Mouse (Mus musculus): ENCODE measurements around the gene 5530401A14Rik. TPM values are rescaled to one million over a fixed set of nuclear protein-coding genes. Genes with fewer than 3 reads are reported as not detected.

5530401A14Rik gene
- polyA plus RNA-seq, 1 experiment from 2014 or later = not detected

DNA sequence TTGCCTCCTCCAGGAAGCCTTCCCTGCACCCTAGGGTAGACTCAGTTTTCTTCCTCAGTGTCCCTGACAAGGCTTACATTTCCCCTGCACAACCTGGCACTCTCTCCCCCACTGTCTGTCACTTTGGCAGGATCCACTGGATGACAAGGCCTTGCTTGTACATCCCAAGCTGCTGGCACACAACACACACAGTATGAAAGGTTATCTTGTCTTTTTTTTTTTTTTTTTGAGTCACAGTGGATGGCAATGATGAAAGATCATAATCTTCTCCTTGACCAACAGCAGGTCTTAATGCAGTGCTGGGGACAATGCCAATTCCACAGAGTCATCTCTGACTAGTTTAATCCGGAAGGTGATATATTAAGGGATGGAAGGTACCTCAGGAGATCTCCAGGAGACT is 77.0 kb downstream of the 5530401A14Rik start:
- H3K9me3 ChIP-seq = no peaks in the 10 kb centered on the region
- no peak overlapping the region for H3K4me2 ChIP-seq
- 74% methylated on average over 1 of the region's 1 CpGs for WGBS
- H3K4me3 ChIP-seq (replicated peaks) = no peak overlapping the region
- H3K4me1 ChIP-seq (replicated peaks) = no peaks in the 10 kb centered on the region
- ATAC-seq (ENCODE audit: insufficient number of reproducible peaks, insufficient read depth, low FRiP score, low TSS enrichment, low read depth) = no peak
- H3K27ac ChIP-seq = no peak overlapping the region
- no peak overlapping the region for H3K9ac ChIP-seq (replicated peaks)
- H3K27me3 ChIP-seq = no peaks in the 10 kb centered on the region
- H3K36me3 ChIP-seq = no peaks in the 10 kb centered on the region

DNA sequence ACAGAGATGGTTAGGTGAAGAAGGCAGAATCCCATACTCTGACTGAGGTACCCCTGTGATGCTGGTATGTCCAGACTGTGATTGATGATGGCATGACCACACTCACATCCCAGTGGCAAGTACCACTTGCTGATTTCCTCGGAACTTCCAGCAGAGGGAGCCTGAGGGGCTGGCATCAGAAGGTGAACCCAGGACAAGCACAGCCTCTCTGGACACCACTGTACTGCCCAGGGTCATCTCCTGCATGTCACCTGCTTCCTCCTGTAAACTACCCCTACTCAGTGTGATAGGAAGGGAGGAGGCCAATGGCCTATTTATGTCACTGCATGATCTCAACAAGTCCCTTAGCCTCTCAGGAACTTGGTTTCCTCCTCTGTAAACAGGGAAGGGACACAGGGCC is 80.5 kb downstream of the 5530401A14Rik start:
- no peak overlapping the region for H3K4me2 ChIP-seq
- H3K27ac ChIP-seq = no peak overlapping the region
- no peaks in the 10 kb centered on the region for H3K27me3 ChIP-seq
- H3K36me3 ChIP-seq = no peaks in the 10 kb centered on the region
- H3K4me1 ChIP-seq (replicated peaks) = no peaks in the 10 kb centered on the region
- H3K9me3 ChIP-seq = no peaks in the 10 kb centered on the region
- H3K9ac ChIP-seq (replicated peaks) = no peak overlapping the region
- ATAC-seq (ENCODE audit: insufficient number of reproducible peaks, insufficient read depth, low FRiP score, low TSS enrichment, low read depth) = no peak
- H3K4me3 ChIP-seq (replicated peaks) = no peak overlapping the region
- 29% methylated on average over 1 of the region's 1 CpGs for WGBS

DNA sequence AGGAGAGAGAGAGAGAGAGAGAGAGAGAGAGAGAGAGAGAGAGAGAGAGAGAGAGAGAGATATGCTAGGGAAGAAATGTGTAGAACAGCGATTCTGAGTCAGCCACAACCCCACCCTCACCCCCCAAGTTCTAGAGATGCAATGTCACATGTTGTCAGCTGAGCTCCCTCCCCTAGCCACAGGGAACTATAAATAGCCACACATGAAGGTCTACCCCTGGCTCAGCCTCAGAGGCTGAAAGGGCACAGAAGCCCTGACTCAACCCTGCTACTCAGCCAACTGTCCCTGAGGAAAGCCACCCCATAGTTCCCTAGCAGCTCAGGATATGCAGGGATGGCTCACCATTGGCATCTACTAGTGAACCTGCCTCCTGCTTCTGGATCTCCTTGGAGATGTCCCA is 81.7 kb downstream of the 5530401A14Rik start:
- no peak for ATAC-seq (ENCODE audit: insufficient number of reproducible peaks, insufficient read depth, low FRiP score, low TSS enrichment, low read depth)
- Histone ChIP-seq H3K27me3 (no peaks in the 10 kb centered on the region), H3K4me2 (no peak overlapping the region), H3K27ac (no peak overlapping the region), H3K4me1 (replicated peaks) (no peaks in the 10 kb centered on the region), H3K9ac (replicated peaks) (no peak overlapping the region), H3K36me3 (no peaks in the 10 kb centered on the region), H3K9me3 (no peaks in the 10 kb centered on the region), H3K4me3 (replicated peaks) (no peak overlapping the region)
- WGBS = 86% methylated on average over 1 of the region's 1 CpGs

Other genes with a start within 250 kb of the 5530401A14Rik start
- 0.51 and 0.60 TPM in 2 replicates for gene Asic2, start 107.8 kb downstream of the 5530401A14Rik start, polyA plus RNA-seq (2016; fragmentation: Nextera tagmentation; extraction: Ambion mirVana)
- 1.1 and 1.5 TPM in 2 replicates for gene Ccl2, start 174.9 kb downstream of the 5530401A14Rik start, polyA plus RNA-seq (2016; fragmentation: Nextera tagmentation; extraction: Ambion mirVana)
- gene Gm17268, start 177.9 kb downstream of the 5530401A14Rik start, polyA plus RNA-seq (2016; fragmentation: Nextera tagmentation; extraction: Ambion mirVana) = not detected in 2 replicates
- 0.46 TPM in 1 of 2 replicates, not detected in the other for gene Ccl7, start 185.0 kb downstream of the 5530401A14Rik start, polyA plus RNA-seq (2016; fragmentation: Nextera tagmentation; extraction: Ambion mirVana)
- gene Ccl11, start 197.2 kb downstream of the 5530401A14Rik start, polyA plus RNA-seq (2016; fragmentation: Nextera tagmentation; extraction: Ambion mirVana) = 0.19 TPM in 1 of 2 replicates, not detected in the other
- gene Ccl12, start 241.2 kb downstream of the 5530401A14Rik start, polyA plus RNA-seq (2016; fragmentation: Nextera tagmentation; extraction: Ambion mirVana) = 0.87 and 1.9 TPM in 2 replicates

Data from limb, embryonic 12.5 days (tissue).